In the genomic region with DNA sequence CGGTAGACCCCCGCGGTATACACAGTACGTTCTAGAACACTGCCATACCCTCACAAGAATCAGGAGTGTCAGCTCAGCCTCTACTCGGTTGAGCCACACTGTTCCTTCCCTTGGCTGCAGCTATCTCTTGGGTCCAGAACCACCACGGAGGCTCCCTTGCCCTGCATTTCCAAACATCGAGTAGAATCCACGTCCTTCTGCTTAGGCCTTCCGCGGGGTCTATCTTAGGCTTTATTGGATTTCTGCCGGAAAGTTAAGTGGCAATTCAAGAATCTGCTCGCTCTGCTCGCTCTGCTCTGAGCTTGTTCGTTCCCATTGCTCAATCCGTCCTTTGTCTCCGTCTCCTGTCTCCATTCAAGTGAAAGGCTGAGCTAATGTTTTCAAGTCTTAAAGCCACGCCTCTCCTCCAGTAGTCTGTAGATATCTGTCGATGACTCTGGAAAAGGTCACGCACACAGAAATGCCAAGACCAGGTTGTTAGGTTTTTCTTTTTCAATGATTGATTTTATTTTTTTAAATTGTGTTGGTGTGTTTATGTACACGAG, we compare ENCODE assay signal across 16 mouse cellular contexts. TPM values are rescaled to one million over a fixed set of nuclear protein-coding genes. Genes with fewer than 3 reads are reported as not detected.
DNase-seq lines count a peak whose midpoint lies in the region; ATAC-seq and TF ChIP-seq lines count a peak whose summit lies in the region.
"Had no signal": no experiment of that assay in that cellular context is flagged by ENCODE, and none has a peak within 500 bp of the region (broad histone marks: within the 10 kb centered on the region; RNA-seq: fewer than 3 reads in every experiment).

No protein-coding gene starts in this region.

- H3K4me2 ChIP-seq in embryonic facial prominence, embryonic 14.5 days (ENCODE audit: low read depth, low read length) = no peak overlapping the region
- H3K4me2 ChIP-seq in lung, embryonic 16.5 days (ENCODE audit: low read depth, low read length) = peak overlapping the region; percentile 27
- H3K4me2 ChIP-seq in hindbrain, embryonic 14.5 days (replicated peaks) = no peak overlapping the region
- H3K4me2 ChIP-seq: embryonic facial prominence, embryonic 13.5 days; heart, embryonic 12.5 days; limb, embryonic 13.5 days had no signal

- WGBS in embryonic facial prominence, embryonic 14.5 days = 67% methylated on average over 20 of the region's 20 CpGs
- WGBS in embryonic facial prominence, embryonic 10.5 days = 63% methylated on average over 20 of the region's 20 CpGs
- WGBS in lung, embryonic 16.5 days = 57% methylated on average over 20 of the region's 20 CpGs
- WGBS in hindbrain, embryonic 14.5 days = 46% methylated on average over 20 of the region's 20 CpGs

- no peaks in the 10 kb centered on the region for H3K9me3 ChIP-seq in embryonic facial prominence, embryonic 14.5 days (ENCODE audit: control insufficient read depth, low read length)
- H3K9me3 ChIP-seq in embryonic facial prominence, embryonic 10.5 days = no peaks in the 10 kb centered on the region
- no peaks in the 10 kb centered on the region for H3K9me3 ChIP-seq in lung, embryonic 16.5 days (ENCODE audit: control insufficient read depth, low read length)
- H3K9me3 ChIP-seq in hindbrain, embryonic 14.5 days (ENCODE audit: control insufficient read depth, low read length) = no peaks in the 10 kb centered on the region
- H3K9me3 ChIP-seq: embryonic facial prominence, embryonic 13.5 days; heart, embryonic 12.5 days; limb, embryonic 13.5 days had no signal

- peaks cover 7% of the 10 kb centered on the region; the same call in 1 of the 2 replicates for H3K4me1 ChIP-seq in embryonic facial prominence, embryonic 14.5 days (ENCODE audit: control insufficient read depth, insufficient read depth, low read length)
- peaks cover 21% of the 10 kb centered on the region for H3K4me1 ChIP-seq in embryonic facial prominence, embryonic 10.5 days
- peaks cover 7% of the 10 kb centered on the region for H3K4me1 ChIP-seq in testis, adult 2 months (ENCODE audit: control insufficient read depth, insufficient read depth, low read length)
- H3K4me1 ChIP-seq in lung, embryonic 16.5 days (replicated peaks; ENCODE audit: control insufficient read depth, insufficient read depth, low read length) = peaks cover 12% of the 10 kb centered on the region
- H3K4me1 ChIP-seq in hindbrain, embryonic 14.5 days (replicated peaks; ENCODE audit: control insufficient read depth, insufficient read depth, low read length) = peaks cover 13% of the 10 kb centered on the region

- H3K9ac ChIP-seq in embryonic facial prominence, embryonic 14.5 days (ENCODE audit: low read depth, low read length) = no peak overlapping the region
- H3K9ac ChIP-seq in lung, embryonic 16.5 days (ENCODE audit: low read length) = no peak overlapping the region
- no peak overlapping the region for H3K9ac ChIP-seq in hindbrain, embryonic 14.5 days
- H3K9ac ChIP-seq: embryonic facial prominence, embryonic 13.5 days; heart, embryonic 12.5 days; limb, embryonic 13.5 days had no signal

- no peak overlapping the region for H3K4me3 ChIP-seq in embryonic facial prominence, embryonic 14.5 days (ENCODE audit: low read depth, low read length)
- no peak overlapping the region for H3K4me3 ChIP-seq in embryonic facial prominence, embryonic 10.5 days
- peak overlapping the region; percentile 76 for H3K4me3 ChIP-seq in testis, adult 2 months (ENCODE audit: control insufficient read depth, low read depth, low read length)
- H3K4me3 ChIP-seq in lung, embryonic 16.5 days (ENCODE audit: low read length) = 0 out of 2 replicates have a peak overlapping the region, but pooled peaks have one; percentile 3
- no peak overlapping the region for H3K4me3 ChIP-seq in hindbrain, embryonic 14.5 days (replicated peaks; ENCODE audit: low read length)
- H3K4me3 ChIP-seq: embryonic facial prominence, embryonic 13.5 days; heart, embryonic 12.5 days; left cerebral cortex, adult 2 months; limb, embryonic 13.5 days had no signal

- no peaks in the 10 kb centered on the region for H3K27me3 ChIP-seq in embryonic facial prominence, embryonic 14.5 days (replicated peaks; ENCODE audit: control insufficient read depth, insufficient read depth, low read length)
- H3K27me3 ChIP-seq in embryonic facial prominence, embryonic 10.5 days (replicated peaks; ENCODE audit: low read depth, poor library complexity, severe bottlenecking) = 0 out of 2 replicates have a peak, but pooled peaks cover 3% of the 10 kb centered on the region
- H3K27me3 ChIP-seq in testis, adult 2 months (ENCODE audit: control insufficient read depth, insufficient read depth, low read length) = no peaks in the 10 kb centered on the region
- no peaks in the 10 kb centered on the region for H3K27me3 ChIP-seq in lung, embryonic 16.5 days (ENCODE audit: control insufficient read depth, insufficient read depth, low read depth, low read length)
- no peaks in the 10 kb centered on the region for H3K27me3 ChIP-seq in hindbrain, embryonic 14.5 days (ENCODE audit: control insufficient read depth, insufficient read depth, low read length)
- H3K27me3 ChIP-seq: embryonic facial prominence, embryonic 13.5 days; heart, embryonic 12.5 days; limb, embryonic 13.5 days had no signal

- no peak for TF ChIP-seq CTCF in testis, adult 2 months (IDR thresholded peaks at IDR 0.05; ENCODE audit: control insufficient read depth, insufficient read depth, insufficient replicate concordance, low read depth, low read length)

- no peaks in the 10 kb centered on the region for H3K36me3 ChIP-seq in embryonic facial prominence, embryonic 14.5 days (ENCODE audit: control insufficient read depth, insufficient read depth, low read length)
- H3K36me3 ChIP-seq in embryonic facial prominence, embryonic 10.5 days (replicated peaks) = no peaks in the 10 kb centered on the region
- H3K36me3 ChIP-seq in testis, adult 2 months (ENCODE audit: control insufficient read depth, insufficient read depth, low read length) = no peaks in the 10 kb centered on the region
- H3K36me3 ChIP-seq in lung, embryonic 16.5 days (ENCODE audit: control insufficient read depth, insufficient read depth, low read length) = no peaks in the 10 kb centered on the region
- H3K36me3 ChIP-seq in hindbrain, embryonic 14.5 days (replicated peaks; ENCODE audit: control insufficient read depth, insufficient read depth) = no peaks in the 10 kb centered on the region
- H3K36me3 ChIP-seq: embryonic facial prominence, embryonic 13.5 days; heart, embryonic 12.5 days; limb, embryonic 13.5 days had no signal

- TF ChIP-seq POLR2A in testis, adult 2 months (IDR thresholded peaks at IDR 0.05; ENCODE audit: control insufficient read depth, low read depth, low read length) = no peak

- DNase-seq in embryonic facial prominence, embryonic 14.5 days (ENCODE audit: low spot score) = peak; percentile 53
- no peak for DNase-seq in embryonic facial prominence, embryonic 10.5 days (ENCODE audit: low spot score)
- DNase-seq in testis, postnatal 10 days (ENCODE audit: low spot score) = no peak
- DNase-seq in thymus, postnatal 25 days = no peak
- no peak for DNase-seq in hindbrain, embryonic 14.5 days (ENCODE audit: low spot score)
- no peak for DNase-seq in urinary bladder, postnatal 10 days (ENCODE audit: low spot score)
- DNase-seq: cerebellum, adult 9-10 months; kidney, adult 2 months; right cerebral cortex, postnatal 14 days had no signal

- no peak overlapping the region for H3K27ac ChIP-seq in embryonic facial prominence, embryonic 14.5 days (replicated peaks; ENCODE audit: low read depth, low read length)
- no peak overlapping the region for H3K27ac ChIP-seq in embryonic facial prominence, embryonic 10.5 days (replicated peaks)
- H3K27ac ChIP-seq in testis, adult 2 months (ENCODE audit: control insufficient read depth, insufficient read depth, low read depth, low read length) = no peak overlapping the region
- peak overlapping the region; percentile 77 for H3K27ac ChIP-seq in lung, embryonic 16.5 days (ENCODE audit: low read length)
- no peak overlapping the region for H3K27ac ChIP-seq in hindbrain, embryonic 14.5 days
- H3K27ac ChIP-seq: embryonic facial prominence, embryonic 13.5 days; left cerebral cortex, adult 2 months; limb, embryonic 13.5 days; macrophage had no signal

- ATAC-seq in embryonic facial prominence, embryonic 14.5 days (ENCODE audit: low read depth) = no peak
- ATAC-seq in lung, embryonic 16.5 days (ENCODE audit: low read depth) = peak; percentile 20; the same call in 1 of the 2 replicates
- no peak for ATAC-seq in hindbrain, embryonic 14.5 days (ENCODE audit: low FRiP score)

RNA-seq across cellular contexts. Expression of a gene that starts 9.4 kb away (rescaled TPM):
- polyA plus RNA-seq in embryonic facial prominence, embryonic 14.5 days (2014; fragmentation: Nextera tagmentation; extraction: Ambion mirVana) = 6.2 and 6.3 TPM in 2 replicates
- polyA plus RNA-seq in embryonic facial prominence, embryonic 10.5 days (2016; fragmentation: Nextera tagmentation; extraction: Ambion mirVana) = 2.5 and 2.9 TPM in 2 replicates
- 0.99 and 1.1 TPM in 2 replicates for polyA plus RNA-seq in testis, adult 2 months (2012; rRNA removed)
- polyA plus RNA-seq in lung, embryonic 16.5 days (2015; fragmentation: Nextera tagmentation; extraction: Ambion mirVana) = 9.7 and 9.8 TPM in 2 replicates
- polyA plus RNA-seq in hindbrain, embryonic 14.5 days (2014; fragmentation: Nextera tagmentation; extraction: Ambion mirVana) = 24.2 and 26.2 TPM in 2 replicates

RNA-seq across cellular contexts. Expression of a gene that starts 17.3 kb away (rescaled TPM):
- polyA plus RNA-seq in embryonic facial prominence, embryonic 14.5 days (2014; fragmentation: Nextera tagmentation; extraction: Ambion mirVana) = 40.9 and 41.9 TPM in 2 replicates
- 60.1 and 61.2 TPM in 2 replicates for polyA plus RNA-seq in embryonic facial prominence, embryonic 10.5 days (2016; fragmentation: Nextera tagmentation; extraction: Ambion mirVana)
- 5.3 and 7.0 TPM in 2 replicates for polyA plus RNA-seq in testis, adult 2 months (2012; rRNA removed)
- polyA plus RNA-seq in lung, embryonic 16.5 days (2015; fragmentation: Nextera tagmentation; extraction: Ambion mirVana) = 39.1 and 40.0 TPM in 2 replicates
- polyA plus RNA-seq in hindbrain, embryonic 14.5 days (2014; fragmentation: Nextera tagmentation; extraction: Ambion mirVana) = 30.9 and 39.5 TPM in 2 replicates

RNA-seq across cellular contexts. Expression of a gene that starts 34.3 kb away (rescaled TPM):
- 70.1 and 78.7 TPM in 2 replicates for polyA plus RNA-seq in embryonic facial prominence, embryonic 14.5 days (2014; fragmentation: Nextera tagmentation; extraction: Ambion mirVana)
- polyA plus RNA-seq in embryonic facial prominence, embryonic 10.5 days (2016; fragmentation: Nextera tagmentation; extraction: Ambion mirVana) = 61.4 and 62.0 TPM in 2 replicates
- 8.3 and 17.1 TPM in 2 replicates for polyA plus RNA-seq in testis, adult 2 months (2012; rRNA removed)
- polyA plus RNA-seq in lung, embryonic 16.5 days (2015; fragmentation: Nextera tagmentation; extraction: Ambion mirVana) = 87.8 and 88.3 TPM in 2 replicates
- polyA plus RNA-seq in hindbrain, embryonic 14.5 days (2014; fragmentation: Nextera tagmentation; extraction: Ambion mirVana) = 59.6 and 66.2 TPM in 2 replicates

Comparison
In these comparisons a context has a peak if more than half of its experiments do, and no peak if none do; other contexts are left out.
1. H3K4me3 ChIP-seq: peak in testis, adult 2 months (single experiment) and lung, embryonic 16.5 days (single experiment); none in embryonic facial prominence, embryonic 14.5 days (single experiment), embryonic facial prominence, embryonic 10.5 days (single experiment) and hindbrain, embryonic 14.5 days (single experiment).